Mouse (Mus musculus): ENCODE measurements around the gene Ltbp1. TPM values are rescaled to one million over a fixed set of nuclear protein-coding genes. Genes with fewer than 3 reads are reported as not detected.

The Ltbp1 gene
- polyA plus RNA-seq (2017; shearing (Covaris generic)): 0.78 TPM

GRCm38 (mm10) chr17:75005281-75005684 lies at the start of gene Ltbp1:
Ltbp1 (plus strand) TSS chr17:75005568.

GRCm38 (mm10) chr17:75435599-75435998 lies 430.2 kb downstream of the Ltbp1 start, which contains the start of gene Rasgrp3:
Rasgrp3 (plus strand) TSS chr17:75435896.

